ENCODE assay signal across 9 mouse cellular contexts in genomic region chr6:8735657-8736492, GRCm38 (mm10). TPM values are rescaled to one million over a fixed set of nuclear protein-coding genes. Genes with fewer than 3 reads are reported as not detected.
DNase-seq lines count a peak whose midpoint lies in the region; ATAC-seq and TF ChIP-seq lines count a peak whose summit lies in the region.
"Had no signal": no experiment of that assay in that cellular context is flagged by ENCODE, and none has a peak within 500 bp of the region (broad histone marks: within the 10 kb centered on the region; RNA-seq: fewer than 3 reads in every experiment).

No protein-coding gene starts in this region.

- H3K4me1 ChIP-seq in heart, embryonic 12.5 days (replicated peaks): peaks cover 21% of the 10 kb centered on the region
- H3K4me1 ChIP-seq in intestine, postnatal 0 days (replicated peaks; ENCODE audit: control insufficient read depth, insufficient read depth, low read length): no peaks in the 10 kb centered on the region
- no peaks in the 10 kb centered on the region for H3K4me1 ChIP-seq in midbrain, embryonic 14.5 days (ENCODE audit: control insufficient read depth, insufficient read depth, low read length)
- H3K4me1 ChIP-seq in spleen, adult 2 months (ENCODE audit: control insufficient read depth, insufficient read depth, insufficient read length): no peaks in the 10 kb centered on the region

- H3K4me2 ChIP-seq in heart, embryonic 12.5 days: no peak overlapping the region
- no peak overlapping the region for H3K4me2 ChIP-seq in intestine, postnatal 0 days (replicated peaks; ENCODE audit: low read depth)
- no peak overlapping the region for H3K4me2 ChIP-seq in midbrain, embryonic 14.5 days (ENCODE audit: low read length)

- ATAC-seq in heart, embryonic 12.5 days (ENCODE audit: insufficient number of reproducible peaks, low FRiP score): no peak; the same call in 1 of the 2 replicates
- 0 out of 2 replicates have a peak, but pooled peaks have one; percentile 47 for ATAC-seq in intestine, postnatal 0 days
- ATAC-seq in midbrain, embryonic 14.5 days (ENCODE audit: low FRiP score, low TSS enrichment): peak; percentile 88

- intact Hi-C loops in left cerebral cortex, postnatal 25 days (cut with DNase I): loop anchor here (2.0 to 10.0 kb wide), 4 partner anchors 224 to 1004 kb away; no protein-coding TSS in a partner anchor

- DNase-seq in heart, adult 18-20 months: peak; percentile 46 to 84
- peak; percentile 87 to 91 for DNase-seq in cerebellum, postnatal 14 days
- peak; percentile 58 for DNase-seq in gastrocnemius, adult 18-20 months (ENCODE audit: low spot score)
- DNase-seq in left cerebral cortex, postnatal 25 days (ENCODE audit: low spot score in 2 of 2): peak; percentile 69 to 82
- DNase-seq in midbrain, embryonic 14.5 days: peak; percentile 92
- peak; percentile 53 to 73 for DNase-seq in spleen, adult 2 months (ENCODE audit: low read depth in 1 of 2, low spot score in 2 of 2)

- no peak overlapping the region for H3K27ac ChIP-seq in heart, embryonic 12.5 days (ENCODE audit: poor library complexity, severe bottlenecking)
- H3K27ac ChIP-seq in intestine, postnatal 0 days (ENCODE audit: low read depth, low read length): no peak overlapping the region
- H3K27ac ChIP-seq in midbrain, embryonic 14.5 days (replicated peaks; ENCODE audit: low read depth, low read length): peak overlapping the region; percentile 28; the same call in 1 of the 2 replicates
- H3K27ac ChIP-seq in spleen, adult 2 months (ENCODE audit: insufficient read depth, low read length): no peak overlapping the region

- no peaks in the 10 kb centered on the region for H3K27me3 ChIP-seq in heart, embryonic 12.5 days (replicated peaks)
- H3K27me3 ChIP-seq in intestine, postnatal 0 days (replicated peaks; ENCODE audit: control insufficient read depth, insufficient read depth, low read length): no peaks in the 10 kb centered on the region
- H3K27me3 ChIP-seq in midbrain, embryonic 14.5 days (ENCODE audit: control insufficient read depth, insufficient read depth, low read length): no peaks in the 10 kb centered on the region
- no peaks in the 10 kb centered on the region for H3K27me3 ChIP-seq in spleen, adult 2 months (ENCODE audit: control insufficient read depth, insufficient read depth, low read length)
- H3K27me3 ChIP-seq: megakaryocyte, embryonic 14.5 days had no signal

- H3K36me3 ChIP-seq in heart, embryonic 12.5 days: no peaks in the 10 kb centered on the region; the same call in 1 of the 2 replicates
- H3K36me3 ChIP-seq in intestine, postnatal 0 days (ENCODE audit: control insufficient read depth, insufficient read depth): no peaks in the 10 kb centered on the region
- no peaks in the 10 kb centered on the region for H3K36me3 ChIP-seq in midbrain, embryonic 14.5 days (ENCODE audit: control insufficient read depth, insufficient read depth, low read length)
- no peaks in the 10 kb centered on the region for H3K36me3 ChIP-seq in spleen, adult 2 months (ENCODE audit: control insufficient read depth, insufficient read depth, low read length)

- peak; percentile 84 for TF ChIP-seq CTCF in intestine, postnatal 0 days (IDR thresholded peaks at IDR 0.05; ENCODE audit: low read depth)
- TF ChIP-seq CTCF in spleen, adult 2 months (IDR thresholded peaks at IDR 0.05; ENCODE audit: extremely low read depth, insufficient read depth, insufficient read length, insufficient replicate concordance): peak; percentile 68; the same call in 1 of the 2 replicates

- no peaks in the 10 kb centered on the region for H3K9me3 ChIP-seq in heart, embryonic 12.5 days (replicated peaks)
- no peaks in the 10 kb centered on the region for H3K9me3 ChIP-seq in intestine, postnatal 0 days (ENCODE audit: control insufficient read depth)
- no peaks in the 10 kb centered on the region for H3K9me3 ChIP-seq in midbrain, embryonic 14.5 days (ENCODE audit: control insufficient read depth, low read length)
- H3K9me3 ChIP-seq: megakaryocyte, embryonic 14.5 days had no signal

- TF ChIP-seq POLR2A in spleen, adult 2 months (IDR thresholded peaks at IDR 0.05; ENCODE audit: low read depth, low read length): no peak

- no peak overlapping the region for H3K4me3 ChIP-seq in heart, embryonic 12.5 days
- no peak overlapping the region for H3K4me3 ChIP-seq in intestine, postnatal 0 days (ENCODE audit: low read depth, low read length)
- no peak overlapping the region for H3K4me3 ChIP-seq in midbrain, embryonic 14.5 days (replicated peaks; ENCODE audit: low read depth, low read length)
- no peak overlapping the region for H3K4me3 ChIP-seq in spleen, adult 2 months (ENCODE audit: extremely low read depth, insufficient read depth, insufficient read length)
- H3K4me3 ChIP-seq: megakaryocyte, embryonic 14.5 days had no signal

- H3K9ac ChIP-seq in heart, embryonic 12.5 days: no peak overlapping the region
- H3K9ac ChIP-seq in intestine, postnatal 0 days (ENCODE audit: low read depth, low read length): no peak overlapping the region
- no peak overlapping the region for H3K9ac ChIP-seq in midbrain, embryonic 14.5 days (replicated peaks; ENCODE audit: low read length)

- WGBS in heart, embryonic 12.5 days: 60% methylated on average over 8 of the region's 8 CpGs
- WGBS in intestine, postnatal 0 days: 61% methylated on average over 8 of the region's 8 CpGs
- 59% methylated on average over 8 of the region's 8 CpGs for WGBS in midbrain, embryonic 14.5 days
- WGBS in spleen, adult 2 months: 64% methylated on average over 8 of the region's 8 CpGs

RNA-seq across cellular contexts. Expression of gene Ica1, which starts 42.4 kb away (rescaled TPM):
- 10 to 100 TPM; 12.1 to 12.6 TPM for total RNA-seq in heart, adult 18-20 months (2021)
- polyA plus RNA-seq in heart, embryonic 12.5 days (2016; fragmentation: Nextera tagmentation; extraction: Ambion mirVana): 30.5 and 33.2 TPM in 2 replicates
- total RNA-seq in gastrocnemius, adult 18-20 months (2021): 1 to 10 TPM; 1.5 to 1.7 TPM
- polyA plus RNA-seq in intestine, postnatal 0 days (2015; fragmentation: Nextera tagmentation; extraction: Ambion mirVana): 11.0 and 11.3 TPM in 2 replicates
- 10 to 100 TPM; 61.9 to 62.3 TPM for total RNA-seq in left cerebral cortex, postnatal 25 days (2021)
- polyA plus RNA-seq in midbrain, embryonic 14.5 days (2014; fragmentation: Nextera tagmentation; extraction: Ambion mirVana): 59.0 and 62.6 TPM in 2 replicates
- polyA plus RNA-seq in spleen, adult 2 months (2012; rRNA removed): 0.95 and 1.3 TPM in 2 replicates
